Mouse (Mus musculus): ENCODE measurements around the gene Slc7a11. TPM values are rescaled to one million over a fixed set of nuclear protein-coding genes. Genes with fewer than 3 reads are reported as not detected.

Slc7a11 gene
- polyA plus RNA-seq, 1 experiment from 2014 or later = 0.29 TPM

- WGBS = 96% methylated on average over 1 of the region's 1 CpGs
- Histone ChIP-seq H3K4me3 (replicated peaks) (no peak overlapping the region), H3K4me1 (no peaks in the 10 kb centered on the region), H3K36me3 (no peaks in the 10 kb centered on the region), H3K27me3 (no peaks in the 10 kb centered on the region), H3K4me2 (no peak overlapping the region), H3K27ac (no peak overlapping the region), H3K9ac (no peak overlapping the region), H3K9me3 (replicated peaks) (no peaks in the 10 kb centered on the region)
- no peak for ATAC-seq (replicated peaks; ENCODE audit: low FRiP score)
Measured at GRCm38 (mm10) chr3:50344411-50344810, 99.0 kb downstream of the Slc7a11 start.

GRCm38 (mm10) chr3:50324524-50324923, 118.9 kb downstream of the Slc7a11 start:
- Histone ChIP-seq H3K27me3 (no peaks in the 10 kb centered on the region), H3K4me3 (replicated peaks) (no peak overlapping the region), H3K27ac (no peak overlapping the region), H3K4me2 (no peak overlapping the region), H3K4me1 (0 out of 2 replicates have a peak, but pooled peaks cover 3% of the 10 kb centered on the region), H3K9ac (no peak overlapping the region), H3K9me3 (replicated peaks) (no peaks in the 10 kb centered on the region), H3K36me3 (no peaks in the 10 kb centered on the region)
- WGBS = 64% methylated on average over 8 of the region's 8 CpGs
- no peak for ATAC-seq (replicated peaks; ENCODE audit: low FRiP score)

GRCm38 (mm10) chr3:50323881-50324280, 119.5 kb downstream of the Slc7a11 start:
- no peaks in the 10 kb centered on the region for H3K9me3 ChIP-seq (replicated peaks)
- ATAC-seq (replicated peaks; ENCODE audit: low FRiP score) = no peak
- no peak overlapping the region for H3K4me3 ChIP-seq (replicated peaks)
- no peaks in the 10 kb centered on the region for H3K36me3 ChIP-seq
- H3K4me2 ChIP-seq = no peak overlapping the region
- H3K27ac ChIP-seq = no peak overlapping the region
- H3K4me1 ChIP-seq = 0 out of 2 replicates have a peak, but pooled peaks cover 3% of the 10 kb centered on the region
- WGBS = 91% methylated on average over 7 of the region's 7 CpGs
- no peaks in the 10 kb centered on the region for H3K27me3 ChIP-seq
- no peak overlapping the region for H3K9ac ChIP-seq

GRCm38 (mm10) chr3:50320862-50321261, 122.6 kb downstream of the Slc7a11 start:
- H3K27ac ChIP-seq = no peak overlapping the region
- H3K27me3 ChIP-seq = no peaks in the 10 kb centered on the region
- WGBS = 70% methylated on average over 2 of the region's 2 CpGs
- no peaks in the 10 kb centered on the region for H3K9me3 ChIP-seq (replicated peaks)
- no peak overlapping the region for H3K9ac ChIP-seq
- no peaks in the 10 kb centered on the region for H3K36me3 ChIP-seq
- no peak overlapping the region for H3K4me3 ChIP-seq (replicated peaks)
- ATAC-seq (replicated peaks; ENCODE audit: low FRiP score) = no peak
- H3K4me1 ChIP-seq = 0 out of 2 replicates have a peak, but pooled peaks cover 3% of the 10 kb centered on the region
- no peak overlapping the region for H3K4me2 ChIP-seq

GRCm38 (mm10) chr3:50318074-50318473, 125.3 kb downstream of the Slc7a11 start:
- Histone ChIP-seq H3K36me3 (no peaks in the 10 kb centered on the region), H3K4me2 (no peak overlapping the region), H3K9me3 (replicated peaks) (no peaks in the 10 kb centered on the region), H3K4me1 (no peaks in the 10 kb centered on the region), H3K27ac (no peak overlapping the region), H3K4me3 (replicated peaks) (no peak overlapping the region), H3K27me3 (no peaks in the 10 kb centered on the region), H3K9ac (no peak overlapping the region)
- WGBS = 57% methylated on average over 3 of the region's 3 CpGs
- ATAC-seq (replicated peaks; ENCODE audit: low FRiP score) = no peak

GRCm38 (mm10) chr3:50313816-50314215, 129.6 kb downstream of the Slc7a11 start:
- no peak for ATAC-seq (replicated peaks; ENCODE audit: low FRiP score)
- no peaks in the 10 kb centered on the region for H3K27me3 ChIP-seq
- no peaks in the 10 kb centered on the region for H3K4me1 ChIP-seq
- no peaks in the 10 kb centered on the region for H3K36me3 ChIP-seq
- no peak overlapping the region for H3K27ac ChIP-seq
- no peak overlapping the region for H3K4me3 ChIP-seq (replicated peaks)
- no peak overlapping the region for H3K9ac ChIP-seq
- no peak overlapping the region for H3K4me2 ChIP-seq
- no peaks in the 10 kb centered on the region for H3K9me3 ChIP-seq (replicated peaks)
- 89% methylated on average over 3 of the region's 3 CpGs for WGBS

- Histone ChIP-seq H3K9ac (no peak overlapping the region), H3K4me2 (no peak overlapping the region), H3K27me3 (0 out of 2 replicates have a peak, but pooled peaks cover 2% of the 10 kb centered on the region), H3K4me1 (no peaks in the 10 kb centered on the region), H3K4me3 (replicated peaks) (no peak overlapping the region), H3K27ac (no peak overlapping the region), H3K36me3 (no peaks in the 10 kb centered on the region), H3K9me3 (replicated peaks) (no peaks in the 10 kb centered on the region)
- 63% methylated on average over 14 of the region's 14 CpGs for whole genome bisulfite sequencing
- ATAC-seq (replicated peaks; ENCODE audit: low FRiP score) = no peak
Measured at GRCm38 (mm10) chr3:50307339-50308327, 135.8 kb downstream of the Slc7a11 start.

GRCm38 (mm10) chr3:50306334-50306733, 137.1 kb downstream of the Slc7a11 start:
- no peaks in the 10 kb centered on the region for H3K9me3 ChIP-seq (replicated peaks)
- no peak overlapping the region for H3K4me3 ChIP-seq (replicated peaks)
- H3K27ac ChIP-seq = no peak overlapping the region
- no peaks in the 10 kb centered on the region for H3K36me3 ChIP-seq
- H3K4me2 ChIP-seq = no peak overlapping the region
- WGBS = 93% methylated on average over 8 of the region's 8 CpGs
- H3K4me1 ChIP-seq = no peaks in the 10 kb centered on the region
- no peak for ATAC-seq (replicated peaks; ENCODE audit: low FRiP score)
- 0 out of 2 replicates have a peak, but pooled peaks cover 3% of the 10 kb centered on the region for H3K27me3 ChIP-seq
- no peak overlapping the region for H3K9ac ChIP-seq

GRCm38 (mm10) chr3:50304137-50304536, 139.3 kb downstream of the Slc7a11 start:
- 41% methylated on average over 4 of the region's 4 CpGs for WGBS
- no peak overlapping the region for H3K27ac ChIP-seq
- no peak overlapping the region for H3K9ac ChIP-seq
- 0 out of 2 replicates have a peak, but pooled peaks have one; percentile 43 for ATAC-seq (replicated peaks; ENCODE audit: low FRiP score)
- H3K4me3 ChIP-seq (replicated peaks) = no peak overlapping the region
- H3K4me1 ChIP-seq = peaks cover 12% of the 10 kb centered on the region
- H3K36me3 ChIP-seq = no peaks in the 10 kb centered on the region
- no peaks in the 10 kb centered on the region for H3K9me3 ChIP-seq (replicated peaks)
- H3K27me3 ChIP-seq = peaks cover 8% of the 10 kb centered on the region; the same call in 1 of the 2 replicates
- no peak overlapping the region for H3K4me2 ChIP-seq

GRCm38 (mm10) chr3:50302648-50303047, 140.8 kb downstream of the Slc7a11 start:
- no peaks in the 10 kb centered on the region for H3K36me3 ChIP-seq
- no peak overlapping the region for H3K9ac ChIP-seq
- ATAC-seq (replicated peaks; ENCODE audit: low FRiP score) = no peak
- H3K27ac ChIP-seq = no peak overlapping the region
- no peaks in the 10 kb centered on the region for H3K9me3 ChIP-seq (replicated peaks)
- H3K4me2 ChIP-seq = no peak overlapping the region
- peaks cover 8% of the 10 kb centered on the region; the same call in 1 of the 2 replicates for H3K27me3 ChIP-seq
- H3K4me1 ChIP-seq = peaks cover 25% of the 10 kb centered on the region
- H3K4me3 ChIP-seq (replicated peaks) = no peak overlapping the region
- 54% methylated on average over 6 of the region's 6 CpGs for WGBS

GRCm38 (mm10) chr3:50300952-50301303, 142.5 kb downstream of the Slc7a11 start:
- 0 out of 2 replicates have a peak, but pooled peaks have one; percentile 42 for ATAC-seq (replicated peaks; ENCODE audit: low FRiP score)
- H3K4me2 ChIP-seq = no peak overlapping the region
- no peak overlapping the region for H3K27ac ChIP-seq
- H3K36me3 ChIP-seq = no peaks in the 10 kb centered on the region
- H3K4me3 ChIP-seq (replicated peaks) = no peak overlapping the region
- no peaks in the 10 kb centered on the region for H3K9me3 ChIP-seq (replicated peaks)
- H3K4me1 ChIP-seq = peaks cover 31% of the 10 kb centered on the region
- 5% methylated on average over 4 of the region's 4 CpGs for WGBS
- H3K27me3 ChIP-seq = peaks cover 8% of the 10 kb centered on the region; the same call in 1 of the 2 replicates
- H3K9ac ChIP-seq = no peak overlapping the region

Measured in kidney, embryonic 15.5 days (tissue).